Mouse (Mus musculus) forebrain, embryonic 12.5 days (tissue): Measurements from ENCODE around the gene Gm12830. TPM values are rescaled to one million over a fixed set of nuclear protein-coding genes. Genes with fewer than 3 reads are reported as not detected.

ENCODE experiments used
- ATAC-seq: fragments of 200-750 bp; cut with Nextera tagmentation; 2 replicates; pipeline ENCODE4 v1.8.0; 2017; ENCODE audit warnings: moderate TSS enrichment; ENCODE audit not compliant: low FRiP score
- H3K27ac ChIP-seq: fragments of 300-500 bp; sonication (generic); 2 replicates; pipeline ENCODE4 v1.5.1; 2016; ENCODE audit warnings: mild to moderate bottlenecking
- H3K27me3 ChIP-seq: fragments of 300-500 bp; sonication (generic); 2 replicates; pipeline ENCODE4 v1.6.1; 2016; ENCODE audit warnings: mild to moderate bottlenecking
- H3K36me3 ChIP-seq: fragments of 300-500 bp; sonication (generic); replicated peaks from 2 replicates; pipeline ENCODE4 v1.6.1; 2016; ENCODE audit warnings: mild to moderate bottlenecking
- H3K4me1 ChIP-seq: fragments of 300-500 bp; sonication (generic); 2 replicates; pipeline ENCODE4 v1.6.1; 2016
- H3K4me2 ChIP-seq: fragments of 300-500 bp; sonication (generic); 2 replicates; pipeline ENCODE4 v1.6.1; 2016; ENCODE audit warnings: mild to moderate bottlenecking, moderate library complexity
- H3K4me3 ChIP-seq: fragments of 300-500 bp; sonication (generic); replicated peaks from 2 replicates; pipeline ENCODE4 v1.5.1; 2016; ENCODE audit warnings: mild to moderate bottlenecking
- H3K9ac ChIP-seq: fragments of 300-500 bp; sonication (generic); 2 replicates; pipeline ENCODE4 v1.6.1; 2016; ENCODE audit warnings: mild to moderate bottlenecking
- H3K9me3 ChIP-seq: fragments of 300-500 bp; sonication (generic); 2 replicates; pipeline ENCODE4 v1.6.1; 2016
- WGBS: fragments of 180-500 bp; shearing (Covaris S2); methylation state at CpG from one replicate; pipeline ENCODE4 v1.1.7; 2016; 5-methylcytosine and 5-hydroxymethylcytosine counted together
- polyA plus RNA-seq: library from polyadenylated mRNA; unstranded; fragments of >200 nt; fragmentation: Nextera tagmentation; extraction: Ambion mirVana; gene quantifications from 2 replicates; pipeline ENCODE4 v1.2.1, GENCODE M21; 2016

Gene Gm12830
- polyA plus RNA-seq, 1 experiment from 2014 or later, result 0.08 TPM

GRCm38 (mm10) chr4:114903422-114903782, 81.9 kb downstream of the Gm12830 start:
- ATAC-seq, result no peak
- H3K9me3 ChIP-seq, result no peaks in the 10 kb centered on the region
- peaks cover 100% of the 10 kb centered on the region for H3K27me3 ChIP-seq
- no peak overlapping the region for H3K27ac ChIP-seq
- H3K4me2 ChIP-seq, result no peak overlapping the region
- WGBS, result under 1% methylated on average over 11 of the region's 11 CpGs
- no peak overlapping the region for H3K4me3 ChIP-seq
- H3K4me1 ChIP-seq, result peaks cover 31% of the 10 kb centered on the region
- no peak overlapping the region for H3K9ac ChIP-seq
- no peaks in the 10 kb centered on the region for H3K36me3 ChIP-seq

- 32% methylated on average over 3 of the region's 3 CpGs for WGBS
- H3K4me3 ChIP-seq, result no peak overlapping the region
Observed at GRCm38 (mm10) chr4:114905501-114905900, 84.0 kb downstream of the Gm12830 start.

More at GRCm38 (mm10) chr4:114905501-114905900, 84.0 kb downstream of the Gm12830 start:
- no peaks in the 10 kb centered on the region for H3K9me3 ChIP-seq
- no peaks in the 10 kb centered on the region for H3K36me3 ChIP-seq
- no peak for ATAC-seq
- H3K27me3 ChIP-seq, result peaks cover 100% of the 10 kb centered on the region
- no peak overlapping the region for H3K9ac ChIP-seq
- no peak overlapping the region for H3K4me2 ChIP-seq
- H3K4me1 ChIP-seq, result peaks cover 43% of the 10 kb centered on the region
- no peak overlapping the region for H3K27ac ChIP-seq

Other genes starting within 250 kb of the Gm12830 start
- gene Foxd2, start 87.2 kb downstream of the Gm12830 start, polyA plus RNA-seq, result 1.1 and 2.8 TPM in 2 replicates
- not detected in 2 replicates for gene Foxe3, start 104.3 kb downstream of the Gm12830 start, polyA plus RNA-seq
- gene Cmpk1, start 165.5 kb downstream of the Gm12830 start, polyA plus RNA-seq, result 123 and 129 TPM in 2 replicates
- gene Stil, start 178.4 kb downstream of the Gm12830 start, polyA plus RNA-seq, result 20.7 and 21.0 TPM in 2 replicates
- gene Tal1, start 234.7 kb downstream of the Gm12830 start, polyA plus RNA-seq, result 1.6 and 2.8 TPM in 2 replicates